Mouse (Mus musculus) CD8-positive naive resting alpha-beta T cell, adult 2 months (primary cell): ENCODE measurements around the gene Rcvrn.

ENCODE experiments used
- DNase-seq, 2 experiments: peaks; one replicate each; pipeline ENCODE4 v3.0.0; 2022; ENCODE audit warnings: low read depth in 2 of 2, low spot score in 2 of 2

Rcvrn gene

DNA sequence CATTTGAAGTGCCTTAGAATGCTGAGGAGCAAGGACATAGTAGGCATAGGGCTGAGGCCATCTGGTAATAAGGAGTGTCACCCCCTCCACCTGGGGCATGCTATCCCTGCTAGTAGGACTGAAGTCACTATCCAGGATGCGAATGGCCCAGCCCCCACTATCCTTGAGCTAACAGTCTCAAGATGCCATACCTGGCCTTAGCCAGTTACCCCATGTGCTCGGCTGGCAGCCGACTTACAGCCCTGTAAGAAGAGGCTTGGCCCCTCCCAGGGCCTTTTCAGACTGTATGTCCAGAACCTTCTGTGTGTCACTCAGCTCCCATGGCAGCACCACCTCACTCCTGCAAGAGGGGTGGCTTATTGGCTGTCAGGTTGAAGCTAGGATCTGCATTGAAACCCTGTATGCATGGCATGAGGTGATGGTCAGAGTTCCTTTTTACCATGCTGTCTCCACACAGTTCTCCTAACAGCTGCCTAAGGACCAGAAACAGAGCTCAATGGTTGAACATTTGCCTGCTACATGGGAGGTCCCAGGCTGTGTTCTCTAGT is 26.6 kb upstream of the Rcvrn start:
- no peak for DNase-seq

DNA sequence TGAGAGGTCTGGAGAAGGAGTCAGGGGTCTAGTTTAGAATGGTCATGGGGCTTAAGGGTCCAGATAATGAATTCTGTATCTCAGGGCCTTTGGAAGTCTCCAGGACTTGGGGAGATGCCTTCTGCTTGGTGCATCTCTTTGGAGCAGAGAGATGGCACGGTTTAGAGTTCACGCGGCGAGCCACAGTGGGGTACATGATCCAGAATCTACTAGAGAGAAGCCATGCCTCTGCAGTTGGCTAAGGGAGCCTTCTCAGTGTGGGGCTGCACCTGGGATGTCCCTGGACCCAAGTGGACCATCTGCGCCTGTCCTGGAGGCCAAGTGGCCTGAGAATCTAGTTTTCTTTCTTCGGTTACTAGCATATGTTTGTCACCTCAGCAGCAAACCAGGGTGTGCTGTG is 25.1 kb upstream of the Rcvrn start:
- no peak for DNase-seq

DNA sequence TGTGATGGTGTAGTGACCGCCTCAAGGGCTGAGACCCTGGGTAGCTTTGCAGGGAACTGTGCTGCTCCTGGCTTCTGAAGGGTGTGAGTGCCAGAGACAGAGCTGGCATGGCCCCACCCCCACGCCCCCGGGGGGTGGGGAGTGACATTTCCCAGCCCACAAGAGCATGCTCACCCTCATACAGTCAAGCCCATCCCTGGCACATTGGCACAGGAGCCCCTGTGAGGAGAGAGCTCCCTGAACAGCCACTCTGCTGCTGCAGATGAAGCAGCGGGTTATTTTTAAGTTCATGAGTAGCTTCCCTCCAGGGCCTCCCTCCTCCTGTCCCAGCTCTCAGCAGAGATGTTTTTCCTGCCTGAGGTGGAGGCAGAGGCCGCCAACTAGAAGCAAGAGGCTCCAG is 23.0 kb upstream of the Rcvrn start:
- DNase-seq, result no peak

DNA sequence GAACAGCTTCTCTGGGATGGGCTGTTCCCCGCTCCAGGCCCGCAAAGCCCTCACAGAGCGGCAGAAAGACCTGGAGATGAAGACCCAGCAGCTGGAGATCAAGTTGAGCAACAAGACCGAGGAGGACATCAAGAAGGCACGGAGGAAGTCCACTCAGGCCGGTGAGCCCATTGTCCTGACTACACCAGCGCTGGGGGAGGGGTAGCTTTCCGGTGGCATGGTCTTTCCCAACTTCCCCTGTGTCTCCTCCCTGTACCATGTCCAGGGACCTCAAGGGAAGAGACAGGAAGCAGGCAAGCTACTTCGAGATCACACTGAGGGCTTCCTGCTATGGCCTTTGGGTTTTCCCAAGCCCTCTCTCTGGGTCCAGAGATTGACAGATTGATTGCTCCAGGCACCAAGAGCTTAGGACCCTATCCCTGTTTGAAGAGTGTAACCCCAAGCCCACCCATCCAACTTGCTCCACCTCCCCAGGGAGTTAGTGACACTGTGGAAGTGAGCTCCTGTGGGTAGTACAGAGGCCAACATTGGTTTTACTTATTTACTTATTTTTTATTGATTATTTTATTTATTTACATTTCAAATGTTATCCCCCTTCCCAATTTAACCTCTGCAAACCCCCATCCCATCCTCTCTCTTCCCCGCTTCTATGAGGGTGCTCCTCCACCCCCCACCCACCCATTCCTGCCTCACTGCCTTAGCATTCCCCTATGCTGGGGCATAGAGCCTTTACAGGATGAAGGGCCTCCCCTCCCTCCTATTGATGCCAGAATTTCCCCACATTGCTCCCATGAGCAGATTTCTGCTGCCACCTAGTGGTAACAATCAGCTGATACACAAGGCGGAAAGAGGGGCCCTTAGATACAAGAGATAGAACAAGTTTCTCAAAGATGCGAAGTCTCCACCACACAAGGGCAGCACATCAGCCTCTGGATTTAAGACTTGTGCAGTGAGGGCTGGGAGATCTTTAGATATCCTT is 19.3 kb upstream of the Rcvrn start:
- DNase-seq, result no peak

DNA sequence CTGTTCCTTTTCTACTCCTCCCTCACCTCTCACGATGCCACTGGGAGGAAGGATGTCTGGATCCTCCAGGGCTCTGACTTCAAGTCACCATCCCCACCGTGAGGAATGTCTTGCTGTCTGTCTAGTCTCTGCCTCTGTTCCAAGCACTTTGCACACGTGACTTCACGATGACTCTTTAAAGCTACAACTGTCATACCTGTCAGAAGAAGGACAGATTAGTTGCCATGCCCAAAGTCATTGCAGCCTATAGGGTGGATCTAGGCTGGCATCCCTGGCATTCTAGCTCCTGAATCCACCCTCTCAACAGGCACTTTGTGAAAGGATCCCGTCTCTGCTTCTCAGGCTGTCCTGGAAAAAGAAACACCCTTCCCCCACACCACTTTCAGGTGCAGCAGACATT is 15.8 kb upstream of the Rcvrn start:
- DNase-seq, result no peak

DNA sequence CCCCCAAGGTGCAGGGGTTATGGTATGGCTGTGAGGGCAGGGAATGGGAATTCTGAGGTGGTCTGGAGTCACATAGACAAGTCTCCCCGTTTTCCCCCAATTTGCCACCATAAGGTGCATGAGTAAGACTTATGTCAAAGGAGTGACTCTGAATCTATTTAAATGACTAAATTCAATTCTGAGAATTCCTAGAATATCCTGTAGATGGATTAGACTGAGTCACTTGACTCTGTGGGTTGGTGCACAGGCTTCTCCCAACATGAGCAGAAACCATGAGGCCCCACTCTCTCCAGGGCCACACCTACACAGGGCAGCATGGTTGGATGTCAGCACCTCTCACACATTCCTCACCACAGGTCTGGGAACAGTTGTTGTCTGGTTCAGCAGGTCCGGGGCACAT is 15.2 kb upstream of the Rcvrn start:
- DNase-seq, result no peak

DNA sequence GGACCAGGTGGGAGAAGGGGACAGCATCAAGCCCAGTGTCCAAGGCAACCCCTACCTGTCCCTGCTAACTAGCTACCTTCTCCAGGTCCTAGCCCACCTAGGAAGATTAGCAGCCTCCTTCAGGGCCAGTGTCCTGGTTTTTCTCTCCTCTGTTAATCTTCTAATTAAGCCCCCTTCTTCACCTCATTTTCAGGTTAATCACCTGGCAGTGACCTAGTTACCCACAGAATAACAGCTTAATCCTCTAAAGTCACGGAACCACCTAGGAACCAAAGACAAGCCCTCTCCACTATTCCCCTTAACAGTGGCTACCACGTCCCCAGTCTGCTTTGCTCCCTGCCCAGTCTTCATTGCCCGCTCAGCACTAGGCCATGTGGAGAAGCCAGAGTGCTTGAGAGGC is 13.3 kb upstream of the Rcvrn start:
- DNase-seq, result no peak

DNA sequence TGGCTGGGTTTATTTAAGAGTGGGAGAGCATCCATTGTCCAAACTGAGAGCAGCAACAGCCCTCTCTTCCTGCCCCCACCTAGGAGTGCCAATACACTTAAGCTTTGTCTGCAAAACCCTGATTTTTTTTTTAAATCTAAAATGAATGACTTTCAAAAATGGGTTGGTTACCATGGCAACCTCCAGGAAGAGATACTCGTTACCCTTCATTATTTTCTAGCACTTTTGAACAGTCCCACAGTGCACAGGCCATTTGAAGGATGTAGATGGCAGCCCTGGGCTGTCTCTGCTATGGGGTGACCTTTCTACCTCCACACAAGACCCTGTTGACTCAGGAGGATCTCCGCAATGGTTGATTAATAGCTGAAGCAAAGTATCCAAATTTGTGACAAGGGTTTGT is 9.0 kb upstream of the Rcvrn start:
- no peak for DNase-seq

DNA sequence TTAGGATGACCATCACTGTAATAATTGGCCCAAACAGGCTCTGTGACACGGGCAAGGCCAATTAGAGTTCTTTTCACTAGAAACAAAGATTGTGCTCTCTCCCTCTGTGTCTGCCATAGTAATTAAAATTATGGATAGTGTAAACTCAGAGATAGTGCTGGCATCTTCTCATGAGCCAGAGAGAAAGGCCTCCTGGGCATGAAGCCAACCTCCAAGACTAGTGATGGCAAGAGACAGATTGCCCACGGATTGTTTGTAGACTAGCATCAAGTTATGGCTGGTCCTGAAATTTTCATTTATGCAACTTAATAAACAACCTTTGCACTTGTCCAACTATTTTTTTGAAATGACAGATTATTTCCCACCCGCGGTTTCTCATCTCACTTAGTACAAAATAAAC is 17.9 kb downstream of the Rcvrn start:
- DNase-seq, result no peak

DNA sequence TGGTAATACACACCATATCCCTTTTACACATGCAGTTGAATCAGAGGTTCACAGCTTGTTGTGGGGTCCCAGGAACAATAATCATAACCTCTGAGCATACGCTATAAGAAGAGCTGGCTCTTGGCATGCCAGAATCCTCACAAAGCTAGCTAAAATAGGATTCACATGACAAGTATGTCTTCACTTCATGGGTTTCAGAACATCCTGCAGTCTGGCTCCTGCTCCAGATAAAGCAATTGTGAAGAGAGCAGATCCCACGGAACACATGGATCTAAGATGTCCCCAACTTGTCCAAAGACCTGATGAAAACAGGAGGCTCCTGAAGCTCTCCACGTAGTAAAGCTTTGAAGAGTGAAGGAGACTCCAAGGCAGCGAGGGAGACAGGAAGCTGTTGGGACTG is 20.3 kb downstream of the Rcvrn start:
- no peak for DNase-seq

DNA sequence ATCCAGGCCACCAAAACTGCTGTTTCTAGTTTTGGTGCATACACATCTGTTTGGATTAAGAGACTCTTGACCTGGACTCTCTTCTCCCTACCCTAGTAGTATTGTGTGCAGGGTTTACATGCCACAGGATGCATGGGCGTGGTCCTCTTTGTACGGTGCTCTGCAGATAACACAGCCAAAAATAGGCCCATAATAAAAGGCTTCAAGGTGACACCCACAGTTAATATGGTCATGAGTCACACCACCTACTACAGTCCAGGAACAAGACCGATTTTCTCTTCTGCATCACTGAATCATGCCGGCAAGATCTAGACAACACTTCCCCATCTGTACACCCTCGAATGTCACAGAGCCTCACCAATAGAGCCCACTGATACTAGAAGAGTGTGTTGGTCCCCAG is 26.4 kb downstream of the Rcvrn start:
- DNase-seq, result no peak

DNA sequence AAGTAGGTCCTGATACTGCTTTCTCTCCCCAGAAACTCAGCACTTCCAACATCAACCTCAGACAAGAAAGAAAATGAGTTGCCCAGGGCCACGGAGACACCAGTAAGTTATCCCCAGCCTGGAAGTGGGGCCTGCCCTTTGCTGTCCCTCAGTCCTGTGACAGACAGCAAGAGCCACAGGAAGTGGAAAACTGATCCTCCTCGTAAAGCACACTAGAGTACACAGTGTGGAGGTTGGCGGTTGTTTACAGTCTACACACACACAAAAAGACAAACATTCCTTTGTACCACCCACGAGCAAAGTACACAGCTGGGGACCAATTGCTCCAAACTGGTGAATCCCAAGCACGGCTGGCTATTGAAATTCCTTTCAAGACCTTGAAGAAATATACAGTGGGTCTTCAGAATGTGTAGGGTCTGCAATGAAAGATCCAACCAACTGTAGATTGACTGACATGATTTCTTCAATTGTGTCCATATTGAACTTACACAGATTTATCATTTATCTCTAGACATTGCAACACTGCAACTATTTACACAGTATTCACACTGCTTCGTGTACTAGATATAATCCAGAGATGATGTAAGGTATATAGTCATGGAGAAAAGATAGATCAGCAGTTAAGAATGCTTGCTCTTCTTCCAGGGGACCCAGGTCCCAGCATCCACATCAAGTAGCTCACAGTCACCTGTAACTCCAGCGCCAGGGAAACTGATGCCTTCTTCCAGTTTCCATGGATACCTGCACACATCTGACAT is 27.5 kb downstream of the Rcvrn start:
- no peak for DNase-seq

DNA sequence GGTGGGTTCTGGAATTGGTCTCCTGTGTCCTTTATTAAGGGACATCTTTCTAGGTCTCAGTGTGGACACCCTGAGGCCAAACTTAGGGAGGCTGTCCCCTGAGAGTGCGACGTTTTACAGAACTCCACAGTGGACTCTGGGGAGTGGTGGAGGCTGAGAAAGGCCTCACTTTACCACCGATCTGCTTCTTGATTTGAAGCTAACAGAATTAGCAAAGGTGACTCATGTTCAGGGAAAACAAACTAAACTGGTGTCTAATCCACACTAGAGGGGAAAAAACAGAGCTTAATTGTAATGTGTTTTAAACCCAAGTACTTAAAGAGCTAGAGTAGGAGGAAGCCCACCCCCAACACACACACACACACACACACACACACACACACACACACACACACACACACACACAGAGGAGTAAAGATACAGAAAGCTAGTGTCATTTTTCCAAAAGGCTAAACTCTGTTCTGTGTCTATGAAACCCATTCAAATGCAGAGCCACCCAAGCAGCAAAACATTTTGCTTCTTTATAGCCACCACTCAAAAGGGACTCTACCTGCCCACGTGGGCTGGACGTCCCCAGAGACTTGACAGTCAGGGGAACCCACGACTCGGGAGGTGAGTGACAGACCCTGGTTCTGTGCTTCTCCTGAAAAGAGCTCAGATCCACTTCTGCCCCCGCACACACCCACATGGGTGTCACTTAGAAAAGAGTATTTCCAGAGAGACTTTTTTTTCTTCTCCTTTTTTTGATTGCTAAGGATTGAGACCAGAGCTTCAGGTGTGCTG is 28.3 kb downstream of the Rcvrn start:
- no peak for DNase-seq

DNA sequence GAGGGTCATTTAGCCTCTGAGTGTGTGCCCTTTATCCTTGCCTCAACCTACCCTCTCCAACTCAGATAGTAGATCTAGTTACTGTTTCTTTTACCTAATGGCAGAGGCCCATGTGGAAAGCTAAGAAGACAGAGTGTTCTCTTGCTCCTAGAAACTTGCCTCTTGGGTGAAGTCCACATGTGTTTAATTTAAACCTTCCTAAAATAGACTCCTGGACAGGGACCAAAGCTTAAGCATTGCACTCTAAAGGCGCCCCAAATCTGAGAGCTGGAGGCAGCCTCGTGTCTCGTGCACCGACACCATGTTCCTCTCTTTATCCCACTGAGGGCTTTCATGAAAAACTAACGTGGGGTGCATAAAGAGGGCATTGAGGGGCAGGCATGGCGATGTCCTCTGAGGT is 32.0 kb downstream of the Rcvrn start:
- no peak for DNase-seq

DNA sequence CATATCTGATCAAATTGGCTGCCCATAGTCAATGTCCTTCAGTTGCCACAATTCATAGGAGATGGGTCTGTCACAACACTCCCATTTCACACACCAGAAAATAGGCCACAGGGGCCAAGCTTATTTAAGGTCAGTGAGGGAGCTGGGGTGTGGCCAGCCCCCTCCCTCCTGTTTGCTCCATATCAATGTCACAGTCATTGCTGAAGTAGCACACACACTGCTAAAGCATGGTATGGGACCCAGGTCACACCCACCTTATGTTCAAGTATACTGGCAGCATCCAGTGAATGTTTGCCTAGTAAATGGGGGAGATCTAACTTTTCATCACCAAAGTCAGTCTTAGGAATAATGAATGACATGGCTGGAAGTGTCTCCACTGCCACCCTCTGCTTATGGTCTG is 33.6 kb downstream of the Rcvrn start:
- DNase-seq, result no peak

DNA sequence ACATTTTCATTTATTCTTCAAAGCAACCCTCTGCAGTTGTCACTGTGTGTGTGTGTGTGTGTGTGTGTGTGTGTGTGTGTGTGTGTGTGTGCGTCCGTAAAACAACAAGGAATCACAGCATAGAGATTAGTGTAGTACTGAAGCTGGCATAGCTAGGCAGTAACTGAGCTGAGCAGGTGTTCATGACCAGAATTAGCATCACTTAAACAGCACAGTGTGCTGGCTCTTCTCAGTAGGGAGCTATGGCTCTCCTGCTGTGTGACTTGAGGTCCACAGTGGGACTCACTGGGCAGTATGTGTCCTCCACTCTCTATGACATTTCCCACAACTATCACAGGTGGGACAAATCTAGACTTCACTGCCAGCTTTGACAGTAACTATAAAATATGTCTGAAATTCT is 35.9 kb downstream of the Rcvrn start:
- no peak for DNase-seq

DNA sequence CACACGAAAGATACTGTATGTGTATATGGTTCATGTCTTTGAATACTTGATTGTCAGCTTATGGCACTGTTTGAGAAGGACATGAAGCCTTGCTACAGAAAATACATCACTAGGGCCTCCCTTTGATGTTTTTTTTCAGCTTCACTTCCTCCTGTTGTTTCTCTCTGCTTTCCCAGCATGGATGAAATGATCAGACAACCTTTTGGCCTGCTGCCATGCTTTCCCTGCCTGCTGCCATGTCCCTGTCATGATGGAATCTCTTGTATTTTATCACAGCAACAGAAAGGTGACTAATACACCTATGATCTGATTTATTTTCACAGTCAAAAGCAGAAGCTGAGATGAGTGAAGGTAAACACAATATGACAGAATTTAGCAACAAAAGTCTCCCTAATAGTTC is 38.6 kb downstream of the Rcvrn start:
- DNase-seq, result no peak

DNA sequence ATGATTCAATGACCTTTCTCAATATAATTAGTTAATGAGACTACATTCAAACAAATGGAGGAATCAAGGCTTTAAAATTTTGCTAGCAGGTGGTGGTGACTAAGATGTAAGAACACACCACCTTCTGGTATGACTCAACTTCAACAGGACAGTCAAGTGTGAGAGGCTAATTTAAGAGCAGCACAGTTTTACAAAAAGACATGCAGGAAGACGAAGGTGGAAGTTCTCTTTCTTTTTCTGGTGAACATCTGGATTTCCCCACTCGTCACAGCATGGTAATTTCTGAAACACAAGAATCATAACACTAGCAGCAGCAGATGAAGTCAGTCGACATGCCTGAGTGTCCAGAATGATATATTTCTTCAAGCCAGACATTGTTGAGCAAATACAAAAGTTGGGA is 39.5 kb downstream of the Rcvrn start:
- DNase-seq, result no peak

DNA sequence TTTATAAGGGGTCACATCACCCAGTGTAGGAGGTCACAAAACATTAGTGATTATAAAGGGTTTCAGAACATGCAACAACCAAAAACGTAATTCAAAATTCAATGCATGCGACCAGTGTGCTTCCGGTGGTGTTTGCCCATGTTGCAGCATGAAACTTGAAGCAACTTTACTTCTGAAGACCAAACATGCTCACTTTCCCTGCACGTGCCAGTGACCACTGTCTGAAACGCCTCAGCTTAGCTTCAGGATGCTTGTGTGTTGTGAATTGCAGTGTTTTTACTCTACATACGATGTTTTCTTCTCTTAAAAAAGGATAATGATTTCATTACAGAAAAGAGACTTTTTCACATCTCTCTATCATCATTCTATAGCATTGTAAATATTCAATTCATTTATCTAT is 43.2 kb downstream of the Rcvrn start:
- no peak for DNase-seq

DNA sequence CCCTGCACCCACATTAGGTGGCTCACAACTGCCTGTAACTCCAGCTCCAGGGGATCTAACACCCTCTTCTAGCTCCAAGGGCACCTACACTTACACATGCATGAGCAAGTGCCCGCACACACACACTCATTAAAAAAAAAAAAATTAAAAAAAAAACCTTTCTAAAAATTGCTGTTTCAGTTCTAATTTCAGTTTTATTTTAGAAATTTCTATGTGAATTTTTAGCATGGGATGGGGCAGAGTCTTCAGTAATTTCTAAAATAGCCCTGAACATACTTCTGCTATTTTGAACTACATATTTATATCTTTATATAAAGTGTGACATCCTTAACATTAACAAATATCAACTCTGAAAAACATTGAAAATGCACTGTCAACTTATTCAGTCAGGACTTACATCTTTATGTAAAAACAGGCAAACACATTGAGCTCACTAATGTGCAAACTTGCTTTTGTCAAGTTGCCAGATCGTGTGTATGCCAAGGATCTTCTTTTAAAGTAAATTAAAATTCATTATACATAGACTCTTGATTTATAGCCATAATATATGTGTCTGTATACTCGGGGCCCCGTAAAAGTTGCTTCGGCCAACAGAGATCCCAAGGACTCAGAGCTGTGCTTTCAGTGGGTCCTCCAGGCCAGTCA is 43.8 kb downstream of the Rcvrn start:
- no peak for DNase-seq

DNA sequence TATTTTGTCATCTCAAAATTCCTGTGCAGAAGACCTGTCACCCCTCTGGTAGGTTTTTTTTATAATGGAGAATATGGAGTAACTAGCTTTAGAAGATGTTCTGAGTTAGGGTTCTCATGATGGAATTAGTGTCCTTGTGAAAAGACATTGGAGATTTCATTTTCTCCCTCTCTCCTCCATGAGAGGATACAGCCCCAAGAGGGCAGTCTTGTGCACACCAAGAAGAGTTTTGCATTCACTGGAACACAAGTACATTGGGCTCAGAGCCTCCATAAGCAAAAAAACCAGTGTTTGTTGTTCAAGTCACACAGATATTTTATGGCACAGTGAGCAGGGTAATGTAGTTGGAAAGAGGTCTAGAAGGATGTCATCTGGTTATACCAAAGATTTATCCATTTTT is 46.4 kb downstream of the Rcvrn start:
- DNase-seq, result no peak
